Mouse (Mus musculus): ENCODE results near the gene Tnrc6c.

Gene Tnrc6c

GRCm38 (mm10) chr11:117799174-117799573 is 145.1 kb downstream of the Tnrc6c start:
- H3K4me1 ChIP-seq (replicated peaks; ENCODE audit: low read depth, low read length), result peaks cover 34% of the 10 kb centered on the region
- no peak overlapping the region for H3K4me3 ChIP-seq (replicated peaks; ENCODE audit: low read length)
- no peaks in the 10 kb centered on the region for H3K36me3 ChIP-seq (ENCODE audit: insufficient read depth, low read length)
- H3K9me3 ChIP-seq (ENCODE audit: low read length), result no peaks in the 10 kb centered on the region
- peaks cover 19% of the 10 kb centered on the region for H3K27me3 ChIP-seq (ENCODE audit: insufficient read depth, low read length)
- TF ChIP-seq POU5F1 (IDR thresholded peaks at IDR 0.05; ENCODE audit: borderline replicate concordance, low read length) (no peak), NANOG (IDR thresholded peaks at IDR 0.05; ENCODE audit: borderline replicate concordance, low read length) (no peak), CTCF (conservative IDR thresholded peaks at IDR 0.05; ENCODE audit: low read length) (no peak)

GRCm38 (mm10) chr11:117800038-117800437 is 145.9 kb downstream of the Tnrc6c start:
- Histone ChIP-seq H3K27me3 (ENCODE audit: insufficient read depth, low read length) (peaks cover 19% of the 10 kb centered on the region), H3K4me3 (replicated peaks; ENCODE audit: low read length) (no peak overlapping the region), H3K36me3 (ENCODE audit: insufficient read depth, low read length) (no peaks in the 10 kb centered on the region), H3K9me3 (ENCODE audit: low read length) (no peaks in the 10 kb centered on the region), H3K4me1 (replicated peaks; ENCODE audit: low read depth, low read length) (peaks cover 26% of the 10 kb centered on the region)
- TF ChIP-seq POU5F1 (IDR thresholded peaks at IDR 0.05; ENCODE audit: borderline replicate concordance, low read length) (no peak), NANOG (IDR thresholded peaks at IDR 0.05; ENCODE audit: borderline replicate concordance, low read length) (no peak), CTCF (conservative IDR thresholded peaks at IDR 0.05; ENCODE audit: low read length) (no peak)

- TF ChIP-seq NANOG (IDR thresholded peaks at IDR 0.05; ENCODE audit: borderline replicate concordance, low read length) (no peak), CTCF (conservative IDR thresholded peaks at IDR 0.05; ENCODE audit: low read length) (no peak), POU5F1 (IDR thresholded peaks at IDR 0.05; ENCODE audit: borderline replicate concordance, low read length) (no peak)
- H3K27me3 ChIP-seq (ENCODE audit: insufficient read depth, low read length), result peaks cover 13% of the 10 kb centered on the region
- no peaks in the 10 kb centered on the region for H3K36me3 ChIP-seq (ENCODE audit: insufficient read depth, low read length)
- H3K9me3 ChIP-seq (ENCODE audit: low read length), result no peaks in the 10 kb centered on the region
- H3K4me3 ChIP-seq (replicated peaks; ENCODE audit: low read length), result no peak overlapping the region
- H3K4me1 ChIP-seq (replicated peaks; ENCODE audit: low read depth, low read length), result peaks cover 29% of the 10 kb centered on the region
Observed at GRCm38 (mm10) chr11:117801650-117802049, 147.6 kb downstream of the Tnrc6c start.

- Histone ChIP-seq H3K4me1 (replicated peaks; ENCODE audit: low read depth, low read length) (peaks cover 15% of the 10 kb centered on the region), H3K36me3 (ENCODE audit: insufficient read depth, low read length) (no peaks in the 10 kb centered on the region), H3K9me3 (ENCODE audit: low read length) (no peaks in the 10 kb centered on the region), H3K4me3 (replicated peaks; ENCODE audit: low read length) (no peak overlapping the region), H3K27me3 (ENCODE audit: insufficient read depth, low read length) (peaks cover 9% of the 10 kb centered on the region)
- no peak for TF ChIP-seq POU5F1 (IDR thresholded peaks at IDR 0.05; ENCODE audit: borderline replicate concordance, low read length)
- no peak for TF ChIP-seq CTCF (conservative IDR thresholded peaks at IDR 0.05; ENCODE audit: low read length)
- no peak for TF ChIP-seq NANOG (IDR thresholded peaks at IDR 0.05; ENCODE audit: borderline replicate concordance, low read length)
Observed at GRCm38 (mm10) chr11:117803166-117803688, 149.1 kb downstream of the Tnrc6c start.

GRCm38 (mm10) chr11:117806781-117807180 is 152.7 kb downstream of the Tnrc6c start:
- no peak overlapping the region for H3K4me3 ChIP-seq (replicated peaks; ENCODE audit: low read length)

GRCm38 (mm10) chr11:117809407-117810311 is 155.6 kb downstream of the Tnrc6c start, which contains the start of the genes Gm20708 and Syngr2:
Gm20708 (plus strand) TSS chr11:117809668.
Syngr2 (plus strand) TSS chr11:117809668.
- Histone ChIP-seq H3K4me3 (replicated peaks; ENCODE audit: low read length) (peak within 1 kb of the TSS; percentile 97), H3K27me3 (ENCODE audit: insufficient read depth, low read length) (no peaks in the 10 kb centered on the region), H3K9me3 (ENCODE audit: low read length) (no peaks in the 10 kb centered on the region), H3K4me1 (replicated peaks; ENCODE audit: low read depth, low read length) (peaks cover 55% of the 10 kb centered on the region), H3K36me3 (ENCODE audit: insufficient read depth, low read length) (peaks cover 35% of the 10 kb centered on the region)
- TF ChIP-seq POU5F1 (IDR thresholded peaks at IDR 0.05; ENCODE audit: borderline replicate concordance, low read length) (no peak), CTCF (conservative IDR thresholded peaks at IDR 0.05; ENCODE audit: low read length) (no peak), NANOG (IDR thresholded peaks at IDR 0.05; ENCODE audit: borderline replicate concordance, low read length) (no peak)

More at GRCm38 (mm10) chr11:117806781-117807180, 152.7 kb downstream of the Tnrc6c start:
- H3K4me1 ChIP-seq (replicated peaks; ENCODE audit: low read depth, low read length), result peaks cover 27% of the 10 kb centered on the region
- no peaks in the 10 kb centered on the region for H3K9me3 ChIP-seq (ENCODE audit: low read length)
- TF ChIP-seq NANOG (IDR thresholded peaks at IDR 0.05; ENCODE audit: borderline replicate concordance, low read length), result no peak
- TF ChIP-seq CTCF (conservative IDR thresholded peaks at IDR 0.05; ENCODE audit: low read length), result no peak
- TF ChIP-seq POU5F1 (IDR thresholded peaks at IDR 0.05; ENCODE audit: borderline replicate concordance, low read length), result no peak
- H3K27me3 ChIP-seq (ENCODE audit: insufficient read depth, low read length), result peaks cover 3% of the 10 kb centered on the region
- peaks cover 6% of the 10 kb centered on the region for H3K36me3 ChIP-seq (ENCODE audit: insufficient read depth, low read length)

- Histone ChIP-seq H3K4me3 (replicated peaks; ENCODE audit: low read length) (peak overlapping the region; percentile 97), H3K9me3 (ENCODE audit: low read length) (no peaks in the 10 kb centered on the region), H3K27me3 (ENCODE audit: insufficient read depth, low read length) (no peaks in the 10 kb centered on the region), H3K4me1 (replicated peaks; ENCODE audit: low read depth, low read length) (peaks cover 63% of the 10 kb centered on the region), H3K36me3 (ENCODE audit: insufficient read depth, low read length) (peaks cover 44% of the 10 kb centered on the region)
- TF ChIP-seq POU5F1 (IDR thresholded peaks at IDR 0.05; ENCODE audit: borderline replicate concordance, low read length), result no peak
- peak; percentile 18; the same call in 1 of the 2 replicates for TF ChIP-seq CTCF (conservative IDR thresholded peaks at IDR 0.05; ENCODE audit: low read length)
- TF ChIP-seq NANOG (IDR thresholded peaks at IDR 0.05; ENCODE audit: borderline replicate concordance, low read length), result no peak
Observed at GRCm38 (mm10) chr11:117810401-117811046, 156.4 kb downstream of the Tnrc6c start.
